Mouse (Mus musculus): ENCODE results near the gene Srrm3.
A peak's percentile ranks its signal among the peaks of the same experiment; 100 is the strongest.

- TF ChIP-seq CTCF (conservative IDR thresholded peaks at IDR 0.05; ENCODE audit: insufficient read depth, insufficient read length, low read depth, low read length) (peak; percentile 94), POLR2A (IDR thresholded peaks at IDR 0.05; ENCODE audit: low read depth, low read length) (no peak)
Measured at GRCm38 (mm10) chr5:135763526-135763925, 43.2 kb upstream of the Srrm3 start.

Measured in kidney, adult 2 months (tissue).